Mouse (Mus musculus) cortical plate, adult 2 months (tissue): ENCODE measurements around the gene Rsph3a. TPM values are rescaled to one million over a fixed set of nuclear protein-coding genes. Genes with fewer than 3 reads are reported as not detected.
"Not testable (repeated sequence)": the region's sequence is repeated elsewhere in the genome, so short reads cannot be mapped to it uniquely, and the experiment has no call there.

ENCODE experiments used
- H3K27ac ChIP-seq: fragments of 200-500 bp; 2 replicates; pipeline ENCODE4 v1.5.1; 2012; ENCODE audit warnings: low read length, control low read depth, inconsistent platforms; ENCODE audit not compliant: insufficient read depth
- H3K4me1 ChIP-seq: fragments of 200-500 bp; 2 replicates; pipeline ENCODE4 v1.6.1; 2011; ENCODE audit warnings: low read length; ENCODE audit not compliant: control insufficient read depth, insufficient read depth
- H3K4me3 ChIP-seq: fragments of 200-500 bp; 2 replicates; pipeline ENCODE4 v1.5.1; 2011; ENCODE audit warnings: mild to moderate bottlenecking, low read length, control low read depth; ENCODE audit not compliant: insufficient read depth
- CTCF ChIP-seq: fragments of 200-500 bp; IDR thresholded peaks from 2 replicates; pipeline ENCODE4 v1.5.1; 2011; ENCODE audit warnings: mild to moderate bottlenecking, control low read depth, low read length; ENCODE audit not compliant: insufficient read depth; ENCODE audit errors: extremely low read depth
- POLR2A ChIP-seq: fragments of 200-500 bp; IDR thresholded peaks from 2 replicates; pipeline ENCODE4 v1.6.1; 2011; ENCODE audit warnings: mild to moderate bottlenecking, low read length, control low read depth; ENCODE audit not compliant: insufficient read depth; ENCODE audit errors: extremely low read depth
- polyA plus RNA-seq: library from polyadenylated mRNA; depleted of rRNA; stranded (reverse); fragments of >200 nt; gene quantifications from 2 replicates; pipeline ENCODE4 v1.2.3, GENCODE M21; 2012

Gene Rsph3a
- polyA plus RNA-seq, 1 experiment: 46.6 TPM

- Histone ChIP-seq H3K4me1 (no peaks in the 10 kb centered on the region), H3K4me3 (no peak overlapping the region), H3K27ac (no peak overlapping the region)
- TF ChIP-seq CTCF (peak; percentile 70), POLR2A (no peak)
These were observed 17.6 kb upstream of the Rsph3a start for GRCm38 (mm10) chr17:7927582-7928535.

- TF ChIP-seq CTCF (no peak), POLR2A (no peak)
- no peak overlapping the region for H3K27ac ChIP-seq
- H3K4me1 ChIP-seq: no peaks in the 10 kb centered on the region
- no peak overlapping the region for H3K4me3 ChIP-seq
These were observed 16.8 kb upstream of the Rsph3a start for GRCm38 (mm10) chr17:7928662-7929061.

GRCm38 (mm10) chr17:7929279-7929678, 16.1 kb upstream of the Rsph3a start:
- Histone ChIP-seq H3K4me1 (no peaks in the 10 kb centered on the region), H3K27ac (no peak overlapping the region), H3K4me3 (no peak overlapping the region)
- no peak for TF ChIP-seq POLR2A
- no peak for TF ChIP-seq CTCF

GRCm38 (mm10) chr17:7931096-7931990, 14.1 kb upstream of the Rsph3a start:
- Histone ChIP-seq H3K27ac (no peak overlapping the region), H3K4me3 (no peak overlapping the region), H3K4me1 (no peaks in the 10 kb centered on the region)
- TF ChIP-seq POLR2A (no peak), CTCF (no peak)

- not testable (repeated sequence) for H3K4me1 ChIP-seq, H3K27ac ChIP-seq, H3K4me3 ChIP-seq
These were observed 13.3 kb upstream of the Rsph3a start for GRCm38 (mm10) chr17:7932121-7932520.

- Histone ChIP-seq H3K4me1 (no peaks in the 10 kb centered on the region), H3K27ac (no peak overlapping the region), H3K4me3 (no peak overlapping the region)
- TF ChIP-seq CTCF (peak; percentile 60), POLR2A (no peak)
These were observed 5.8 kb upstream of the Rsph3a start for GRCm38 (mm10) chr17:7939640-7940039.

- not testable (repeated sequence) for H3K4me1 ChIP-seq, H3K27ac ChIP-seq
- H3K4me3 ChIP-seq: peak overlapping the region; percentile 55
These were observed 726 bp downstream of the Rsph3a start for GRCm38 (mm10) chr17:7946053-7946627.

- not testable (repeated sequence) for H3K4me1 ChIP-seq, H3K4me3 ChIP-seq
These were observed 5.9 kb downstream of the Rsph3a start for GRCm38 (mm10) chr17:7951333-7951732.

GRCm38 (mm10) chr17:7957242-7957641, 11.8 kb downstream of the Rsph3a start:
- not testable (repeated sequence) for H3K4me1 ChIP-seq, H3K27ac ChIP-seq, H3K4me3 ChIP-seq

More at GRCm38 (mm10) chr17:7951333-7951732, 5.9 kb downstream of the Rsph3a start:
- not testable (repeated sequence) for H3K27ac ChIP-seq

GRCm38 (mm10) chr17:7963333-7963732, 17.9 kb downstream of the Rsph3a start:
- H3K27ac ChIP-seq, H3K4me1 ChIP-seq: not testable (repeated sequence)

GRCm38 (mm10) chr17:7964398-7964797, 19.0 kb downstream of the Rsph3a start:
- not testable (repeated sequence) for H3K4me1 ChIP-seq, H3K27ac ChIP-seq, H3K4me3 ChIP-seq

More at GRCm38 (mm10) chr17:7963333-7963732, 17.9 kb downstream of the Rsph3a start:
- H3K4me3 ChIP-seq: not testable (repeated sequence)

GRCm38 (mm10) chr17:7968490-7968889, 23.1 kb downstream of the Rsph3a start:
- not testable (repeated sequence) for H3K4me1 ChIP-seq, H3K27ac ChIP-seq, H3K4me3 ChIP-seq

- H3K27ac ChIP-seq, H3K4me3 ChIP-seq, H3K4me1 ChIP-seq: not testable (repeated sequence)
These were observed 24.4 kb downstream of the Rsph3a start for GRCm38 (mm10) chr17:7969782-7970181.

GRCm38 (mm10) chr17:7983484-7983883, 38.1 kb downstream of the Rsph3a start:
- H3K4me3 ChIP-seq, H3K27ac ChIP-seq, H3K4me1 ChIP-seq: not testable (repeated sequence)
